Mouse (Mus musculus) liver, embryonic 14.5 days (tissue): ENCODE measurements around the gene C87436.

Source experiments
- CTCF ChIP-seq: IDR thresholded peaks from 2 replicates; pipeline ENCODE4 v1.5.1; 2016; ENCODE audit warnings: antibody characterized with exemption, low read depth, control low read depth
- EP300 ChIP-seq: IDR thresholded peaks from 2 replicates; pipeline ENCODE4 v1.6.1; 2016; ENCODE audit warnings: antibody characterized with exemption, low read depth

- no peak for TF ChIP-seq CTCF
- no peak for TF ChIP-seq EP300
These were observed 68.9 kb downstream of the C87436 start for GRCm38 (mm10) chr6:86507116-86507515.
